ENCODE assay signal across 17 mouse cellular contexts in the genomic region with DNA sequence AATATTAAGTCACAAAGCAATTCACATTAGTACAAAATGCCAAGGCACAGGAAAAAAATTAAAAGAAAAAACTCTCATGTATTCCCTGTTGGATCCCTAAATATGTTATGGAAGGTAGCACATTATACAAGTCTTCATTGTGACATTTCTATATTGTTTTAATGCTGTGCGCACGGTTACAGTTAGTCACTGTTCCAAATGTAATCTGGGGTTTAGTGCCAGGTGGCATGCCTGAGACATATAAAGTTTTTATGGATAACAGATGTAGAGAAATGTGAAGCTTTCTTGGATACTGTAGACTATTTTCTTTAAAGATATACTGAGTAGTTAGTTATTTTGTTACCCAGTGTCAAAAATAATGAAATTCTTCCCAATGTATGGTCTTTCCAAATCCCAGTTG.
"Had no signal": no experiment of that assay in that cellular context is flagged by ENCODE, and none has a peak within 500 bp of the region (broad histone marks: within the 10 kb centered on the region; RNA-seq: fewer than 3 reads in every experiment).

No protein-coding gene starts in this region.

- H3K27me3 ChIP-seq: lung, embryonic 15.5 days; megakaryocyte, embryonic 14.5 days; midbrain, embryonic 13.5 days; midbrain, embryonic 15.5 days; neural tube, embryonic 12.5 days; stomach, embryonic 15.5 days had no signal

- H3K4me3 ChIP-seq: lung, embryonic 15.5 days; megakaryocyte, embryonic 14.5 days; midbrain, embryonic 13.5 days; midbrain, embryonic 15.5 days; neural tube, embryonic 12.5 days; stomach, embryonic 15.5 days had no signal

- DNase-seq: lung, adult 2 months; lung, postnatal 14 days; lung, postnatal 36 days; right cerebral cortex, postnatal 14 days; thymus, adult 2 months; thymus, postnatal 25 days; thymus, postnatal 4 days had no signal

- H3K9me3 ChIP-seq: lung, embryonic 15.5 days; megakaryocyte, embryonic 14.5 days; midbrain, embryonic 13.5 days; midbrain, embryonic 15.5 days; neural tube, embryonic 12.5 days; stomach, embryonic 15.5 days had no signal

- H3K4me1 ChIP-seq: lung, embryonic 15.5 days; megakaryocyte, embryonic 14.5 days; midbrain, embryonic 13.5 days; midbrain, embryonic 15.5 days; neural tube, embryonic 12.5 days; stomach, embryonic 15.5 days had no signal

- H3K27ac ChIP-seq: lung, embryonic 15.5 days; macrophage; midbrain, embryonic 13.5 days; midbrain, embryonic 15.5 days; neural tube, embryonic 12.5 days; stomach, embryonic 15.5 days; stomach, postnatal 0 days had no signal

- ATAC-seq: lung, postnatal 0 days; midbrain, embryonic 13.5 days; midbrain, embryonic 15.5 days had no signal

- H3K9ac ChIP-seq: lung, embryonic 15.5 days; midbrain, embryonic 13.5 days; midbrain, embryonic 15.5 days; neural tube, embryonic 12.5 days; stomach, embryonic 15.5 days had no signal

- H3K4me2 ChIP-seq: lung, embryonic 15.5 days; midbrain, embryonic 11.5 days; midbrain, embryonic 13.5 days; midbrain, embryonic 15.5 days; neural tube, embryonic 12.5 days; stomach, embryonic 15.5 days had no signal

- H3K36me3 ChIP-seq: lung, embryonic 15.5 days; midbrain, embryonic 13.5 days; midbrain, embryonic 15.5 days; neural tube, embryonic 12.5 days; stomach, embryonic 15.5 days had no signal
